Comparison of ENCODE assay signal across 8 mouse cellular contexts in genomic region chr5:123019336-123020016, GRCm38 (mm10). TPM values are rescaled to one million over a fixed set of nuclear protein-coding genes. Genes with fewer than 3 reads are reported as not detected.
DNase-seq lines count a peak whose midpoint lies in the region; ATAC-seq and TF ChIP-seq lines count a peak whose summit lies in the region.

No protein-coding gene starts in this region.

- no peaks in the 10 kb centered on the region for H3K9me3 ChIP-seq in hindbrain, embryonic 13.5 days
- H3K9me3 ChIP-seq in midbrain, embryonic 12.5 days = no peaks in the 10 kb centered on the region

- peak overlapping the region; percentile 39; the same call in 1 of the 2 replicates for H3K27ac ChIP-seq in embryonic fibroblast, embryonic 13.5 days (ENCODE audit: insufficient read depth, low read length)
- peak overlapping the region; percentile 84 for H3K27ac ChIP-seq in hindbrain, embryonic 13.5 days
- H3K27ac ChIP-seq in midbrain, embryonic 12.5 days (replicated peaks) = peak overlapping the region; percentile 69

- no peaks in the 10 kb centered on the region for H3K27me3 ChIP-seq in hindbrain, embryonic 13.5 days
- no peaks in the 10 kb centered on the region for H3K27me3 ChIP-seq in midbrain, embryonic 12.5 days

- H3K36me3 ChIP-seq in hindbrain, embryonic 13.5 days = no peaks in the 10 kb centered on the region
- H3K36me3 ChIP-seq in midbrain, embryonic 12.5 days = no peaks in the 10 kb centered on the region

- TF ChIP-seq CTCF in embryonic fibroblast, embryonic 13.5 days (IDR thresholded peaks at IDR 0.05; ENCODE audit: borderline replicate concordance, insufficient read depth, low read length) = no peak

- DNase-seq in cerebellum, postnatal 10 days = peak; percentile 62 to 73
- no peak for DNase-seq in cerebellum, adult 8-10 months
- DNase-seq in layer of hippocampus, postnatal 25 days (ENCODE audit: extremely low spot score in 1 of 2, low spot score in 1 of 2) = no peak
- DNase-seq in spleen, adult 12 weeks (ENCODE audit: low spot score) = no peak
- DNase-seq in embryo, embryonic 11 days = no peak

- H3K4me2 ChIP-seq in hindbrain, embryonic 13.5 days = peak overlapping the region; percentile 4; the same call in 1 of the 2 replicates
- 0 out of 2 replicates have a peak overlapping the region, but pooled peaks have one; percentile 9 for H3K4me2 ChIP-seq in midbrain, embryonic 12.5 days (replicated peaks)

- no peak; the same call in 1 of the 2 replicates for ATAC-seq in hindbrain, embryonic 13.5 days (ENCODE audit: low FRiP score)
- peak; percentile 17; the same call in 1 of the 2 replicates for ATAC-seq in midbrain, embryonic 12.5 days (ENCODE audit: low FRiP score, low read depth)

- peak overlapping the region; percentile 53; the same call in 1 of the 2 replicates for H3K9ac ChIP-seq in hindbrain, embryonic 13.5 days
- no peak overlapping the region for H3K9ac ChIP-seq in midbrain, embryonic 12.5 days (replicated peaks)

- no peak overlapping the region for H3K4me3 ChIP-seq in embryonic fibroblast, embryonic 13.5 days (ENCODE audit: insufficient read depth, low read length)
- no peak overlapping the region for H3K4me3 ChIP-seq in hindbrain, embryonic 13.5 days
- no peak overlapping the region for H3K4me3 ChIP-seq in midbrain, embryonic 12.5 days

- no peak for TF ChIP-seq POLR2A in embryonic fibroblast, embryonic 13.5 days (IDR thresholded peaks at IDR 0.05; ENCODE audit: low read depth, low read length)

- WGBS in hindbrain, embryonic 13.5 days = 53% methylated on average over 10 of the region's 10 CpGs
- 49% methylated on average over 10 of the region's 10 CpGs for WGBS in midbrain, embryonic 12.5 days

- H3K4me1 ChIP-seq in embryonic fibroblast, embryonic 13.5 days (ENCODE audit: control insufficient read depth, insufficient read depth, low read length) = peaks cover 5% of the 10 kb centered on the region; the same call in 1 of the 2 replicates
- peaks cover 49% of the 10 kb centered on the region for H3K4me1 ChIP-seq in hindbrain, embryonic 13.5 days (replicated peaks)
- peaks cover 30% of the 10 kb centered on the region for H3K4me1 ChIP-seq in midbrain, embryonic 12.5 days

RNA-seq across cellular contexts. Expression of gene Orai1, which starts 4.6 kb away (rescaled TPM):
- 9.3 and 10.6 TPM in 2 replicates for polyA plus RNA-seq in embryonic fibroblast, embryonic 13.5 days (2011; ENCODE audit: insufficient read length, low read depth, missing spikeins)
- 11.8 and 12.3 TPM in 2 replicates for polyA plus RNA-seq in hindbrain, embryonic 13.5 days (2015; fragmentation: Nextera tagmentation; extraction: Ambion mirVana)
- 11.7 and 13.7 TPM in 2 replicates for polyA plus RNA-seq in midbrain, embryonic 12.5 days (2016; fragmentation: Nextera tagmentation; extraction: Ambion mirVana)
- 10 to 100 TPM; 11.0 to 11.7 TPM for total RNA-seq in layer of hippocampus, postnatal 25 days (2021)

RNA-seq across cellular contexts. Expression of gene Morn3, which starts 27.3 kb away (rescaled TPM):
- polyA plus RNA-seq in embryonic fibroblast, embryonic 13.5 days (2011; ENCODE audit: insufficient read length, low read depth, missing spikeins) = not detected in 2 replicates
- 0.65 and 1.5 TPM in 2 replicates for polyA plus RNA-seq in hindbrain, embryonic 13.5 days (2015; fragmentation: Nextera tagmentation; extraction: Ambion mirVana)
- not detected in 2 replicates for polyA plus RNA-seq in midbrain, embryonic 12.5 days (2016; fragmentation: Nextera tagmentation; extraction: Ambion mirVana)
- total RNA-seq in layer of hippocampus, postnatal 25 days (2021) = 1 to 10 TPM in 1 of 2 experiments, not detected in 1; 1.5 TPM

RNA-seq across cellular contexts. Expression of gene Kdm2b, which starts 29.9 kb away (rescaled TPM):
- polyA plus RNA-seq in embryonic fibroblast, embryonic 13.5 days (2011; ENCODE audit: insufficient read length, low read depth, missing spikeins) = 18.0 and 22.4 TPM in 2 replicates
- 101 and 104 TPM in 2 replicates for polyA plus RNA-seq in hindbrain, embryonic 13.5 days (2015; fragmentation: Nextera tagmentation; extraction: Ambion mirVana)
- 108 and 115 TPM in 2 replicates for polyA plus RNA-seq in midbrain, embryonic 12.5 days (2016; fragmentation: Nextera tagmentation; extraction: Ambion mirVana)
- 10 to 100 TPM; 36.9 to 38.4 TPM for total RNA-seq in layer of hippocampus, postnatal 25 days (2021)

RNA-seq across cellular contexts. Expression of gene Tmem120b, which starts 48.7 kb away (rescaled TPM):
- 5.5 and 9.1 TPM in 2 replicates for polyA plus RNA-seq in embryonic fibroblast, embryonic 13.5 days (2011; ENCODE audit: insufficient read length, low read depth, missing spikeins)
- polyA plus RNA-seq in hindbrain, embryonic 13.5 days (2015; fragmentation: Nextera tagmentation; extraction: Ambion mirVana) = 18.0 and 18.6 TPM in 2 replicates
- 10.8 and 12.7 TPM in 2 replicates for polyA plus RNA-seq in midbrain, embryonic 12.5 days (2016; fragmentation: Nextera tagmentation; extraction: Ambion mirVana)
- total RNA-seq in layer of hippocampus, postnatal 25 days (2021) = 10 to 100 TPM; 13.8 to 18.4 TPM

Comparison
In these comparisons a context has a peak if more than half of its experiments do, and no peak if none do; other contexts are left out.
1. DNase-seq: peak in cerebellum, postnatal 10 days (2 of 2); none in cerebellum, adult 8-10 months (single experiment), layer of hippocampus, postnatal 25 days (0 of 2), spleen, adult 12 weeks (single experiment) and embryo, embryonic 11 days (single experiment).
2. Peak in every context shown above with its lines, with median percentiles within 50 percentile points of each other: H3K27ac ChIP-seq.